Mouse (Mus musculus) kidney, postnatal 36 days (tissue): Measurements from ENCODE around the gene Rbm24.

ENCODE experiments used
- DNase-seq, 2 experiments: peaks; one replicate each; pipeline ENCODE4 v3.0.0; 2021 to 2022; ENCODE audit warnings: mixed read lengths in 2 of 2

Rbm24 gene

DNA sequence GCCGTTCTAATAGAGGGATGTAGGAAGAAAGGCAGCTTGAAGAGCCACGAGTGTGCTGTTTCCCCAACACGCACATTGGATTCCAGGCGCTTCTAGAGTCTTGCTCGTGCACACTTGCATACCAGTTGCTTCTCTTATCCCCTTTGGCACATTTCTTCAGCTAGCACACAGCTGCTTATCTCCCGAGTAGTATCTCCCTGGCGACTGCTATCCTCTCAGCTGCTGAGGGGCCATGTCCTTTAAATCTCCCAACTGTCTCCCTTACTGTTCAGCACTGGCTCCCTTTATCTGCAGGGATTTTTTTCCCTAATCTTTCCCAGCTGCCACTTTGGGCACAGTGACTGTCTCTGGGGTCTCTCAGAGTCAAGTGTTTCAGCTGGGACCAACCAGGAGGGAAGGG is 25.8 kb downstream of the Rbm24 start:
- DNase-seq: no peak

DNA sequence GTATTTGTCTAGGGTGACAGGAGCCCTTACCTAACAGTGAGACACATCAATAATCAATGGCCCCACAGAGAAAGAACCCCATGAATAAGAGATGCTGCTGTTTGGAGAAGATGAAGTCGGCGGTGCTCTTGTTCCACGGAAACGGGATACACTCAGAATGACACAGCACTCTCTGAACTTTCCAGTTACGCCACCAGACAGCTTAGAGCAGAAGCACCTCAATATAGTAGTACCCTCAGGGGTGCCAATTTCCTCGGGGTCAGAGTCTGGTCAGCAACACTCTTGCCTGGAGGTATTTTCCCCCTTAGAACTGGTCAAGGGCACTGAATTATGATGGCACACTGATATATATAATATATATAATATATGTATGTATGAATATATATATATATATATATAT is 27.8 kb downstream of the Rbm24 start:
- DNase-seq: no peak

DNA sequence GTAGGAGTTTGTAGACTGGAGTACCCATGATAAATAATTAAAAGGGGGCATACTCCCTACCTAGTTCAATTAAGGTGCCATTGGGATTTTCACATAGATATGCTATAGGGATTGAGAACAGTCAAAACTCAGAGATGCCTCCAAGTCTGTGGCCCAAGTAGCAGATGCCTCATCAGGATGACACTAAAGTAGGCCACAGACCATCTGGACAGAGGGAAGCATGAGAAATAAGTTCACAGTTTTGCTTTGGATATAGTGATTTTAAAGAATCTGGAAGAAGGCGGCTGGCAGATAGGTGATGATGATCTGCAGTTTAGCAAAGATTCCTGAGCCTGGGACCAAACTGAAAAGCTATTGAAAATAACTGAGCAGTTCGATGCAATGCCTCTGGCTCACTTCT is 30.0 kb downstream of the Rbm24 start:
- DNase-seq: no peak

DNA sequence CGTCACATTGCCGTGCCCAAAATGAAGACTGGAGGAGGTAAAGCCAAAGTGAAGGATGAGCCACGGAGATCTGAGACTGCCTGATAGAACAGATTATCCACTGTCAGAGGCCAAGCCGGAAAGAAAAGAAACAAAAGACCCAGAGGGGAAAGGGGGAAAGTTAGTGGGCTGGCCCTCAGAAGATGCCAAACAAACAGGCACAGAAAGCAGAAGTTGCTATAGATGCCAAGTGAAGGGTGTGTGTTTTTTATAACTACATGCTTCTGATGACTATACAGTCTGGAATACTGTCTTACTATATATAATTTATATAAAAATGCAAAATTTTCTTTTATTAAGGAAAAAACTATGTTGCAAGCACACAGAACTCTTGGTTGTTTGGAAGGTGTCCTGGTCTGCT is 31.7 kb downstream of the Rbm24 start:
- no peak for DNase-seq

DNA sequence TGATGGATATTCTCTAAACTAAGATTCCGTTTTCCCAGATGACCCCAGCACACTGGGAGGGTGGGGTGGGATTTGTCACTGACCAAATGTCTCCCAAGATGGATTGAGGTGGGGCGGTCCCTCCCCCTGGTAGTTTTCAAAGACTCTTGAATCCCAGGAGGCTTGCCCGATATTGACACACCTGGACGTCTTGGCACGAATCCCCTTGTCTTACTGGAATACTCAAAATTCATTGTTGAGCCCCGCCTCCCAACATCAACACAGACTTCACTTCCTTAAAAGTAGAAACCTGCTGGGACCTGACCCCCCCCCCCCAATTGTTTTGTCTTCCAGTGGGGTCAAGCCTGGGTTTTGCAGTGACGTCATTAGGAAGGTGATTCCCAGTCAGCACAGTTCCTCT is 32.4 kb downstream of the Rbm24 start:
- DNase-seq: no peak

DNA sequence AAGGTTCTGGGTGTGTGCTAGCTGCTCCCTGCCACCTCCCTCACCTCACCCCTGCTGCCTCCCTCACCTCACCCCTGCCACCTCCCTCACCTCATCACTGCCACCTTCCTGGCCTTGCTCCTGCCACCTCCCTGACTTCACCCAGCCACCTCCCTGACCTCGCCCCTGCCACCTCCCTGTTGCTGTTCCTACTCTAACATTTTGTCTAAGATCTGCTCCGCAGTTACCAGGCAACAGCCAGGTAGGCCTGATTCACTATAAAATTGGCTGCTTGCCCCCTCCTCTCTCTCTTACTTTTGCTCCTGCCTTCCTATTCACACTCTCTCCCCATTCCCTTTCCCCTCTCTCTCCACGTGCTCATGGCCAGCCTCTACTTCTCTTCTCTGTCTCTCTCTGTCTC is 33.3 kb downstream of the Rbm24 start:
- no peak for DNase-seq

DNA sequence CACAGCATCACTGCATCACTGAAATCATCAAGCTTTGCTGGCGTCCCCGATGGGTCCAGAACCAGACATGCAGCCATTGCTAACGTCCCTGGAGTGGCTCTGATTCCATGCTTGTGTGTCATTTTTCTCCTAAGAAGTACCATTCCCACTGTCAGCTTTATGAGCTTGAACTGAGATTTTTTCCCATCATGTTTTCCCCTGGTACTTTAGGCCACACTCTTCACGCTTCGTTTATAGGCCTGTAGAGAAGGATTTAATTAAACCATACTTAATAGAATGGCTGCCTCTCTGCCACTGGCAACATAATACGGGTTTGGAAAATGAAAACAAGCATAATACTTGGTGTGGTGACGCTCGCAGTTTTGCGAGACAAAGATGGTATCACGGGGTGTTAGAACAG is 41.3 kb downstream of the Rbm24 start:
- no peak for DNase-seq

DNA sequence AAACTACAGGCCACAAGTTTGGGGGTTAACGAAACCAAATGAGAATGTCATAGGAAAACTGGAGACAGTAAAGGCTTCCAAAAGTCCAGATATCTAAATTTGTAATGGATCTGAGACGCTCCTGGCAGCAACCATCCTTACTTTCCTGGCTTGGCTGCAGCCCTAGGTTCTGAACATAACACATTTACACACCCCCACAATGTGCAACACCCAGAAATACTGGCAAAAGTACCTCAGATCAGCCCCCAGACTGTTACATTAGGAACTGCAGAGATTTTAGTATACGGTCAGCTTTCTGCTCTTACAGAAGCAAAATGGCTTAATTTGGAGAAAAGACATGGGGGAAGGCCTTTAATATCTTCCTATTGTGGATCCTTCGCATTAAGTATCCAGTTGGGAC is 44.0 kb downstream of the Rbm24 start:
- no peak for DNase-seq

DNA sequence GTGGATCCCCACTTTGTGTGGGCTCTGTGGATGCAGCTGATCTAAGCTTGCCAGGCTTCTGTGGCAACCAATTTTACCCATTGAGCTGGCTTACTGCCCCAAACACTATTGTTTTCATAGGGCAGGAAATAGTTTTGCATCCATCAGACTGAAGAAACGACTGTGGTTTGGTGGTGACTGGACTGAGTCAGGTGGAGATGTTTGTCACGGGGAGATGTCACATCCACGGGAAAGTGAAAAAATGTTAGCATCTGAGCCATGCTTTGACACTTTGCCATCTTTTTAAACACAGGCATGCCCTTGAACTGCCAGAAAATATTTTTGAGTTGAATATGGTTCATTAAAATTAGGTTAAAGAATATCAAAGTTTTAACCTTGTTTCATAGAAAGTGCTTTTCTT is 45.5 kb downstream of the Rbm24 start:
- DNase-seq: no peak

DNA sequence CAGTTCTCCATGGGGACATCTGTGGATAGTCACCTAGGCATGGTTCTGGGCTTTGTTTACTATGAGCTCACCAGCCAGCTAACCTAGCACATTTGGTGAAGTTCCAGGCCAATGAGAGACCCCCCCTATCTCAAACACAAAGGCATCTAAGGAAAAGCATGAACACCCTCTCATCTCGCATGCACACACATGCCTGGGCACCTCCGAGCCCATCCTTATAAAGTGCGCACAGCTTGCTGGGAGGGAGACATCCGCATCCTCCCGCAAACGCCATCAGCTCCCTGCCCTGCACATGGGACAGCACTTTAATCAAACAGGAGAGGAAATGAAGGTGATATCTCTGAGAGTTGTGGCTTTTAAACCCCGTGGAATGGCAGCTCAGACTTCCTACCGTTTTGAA is 50.0 kb downstream of the Rbm24 start:
- DNase-seq: no peak

DNA sequence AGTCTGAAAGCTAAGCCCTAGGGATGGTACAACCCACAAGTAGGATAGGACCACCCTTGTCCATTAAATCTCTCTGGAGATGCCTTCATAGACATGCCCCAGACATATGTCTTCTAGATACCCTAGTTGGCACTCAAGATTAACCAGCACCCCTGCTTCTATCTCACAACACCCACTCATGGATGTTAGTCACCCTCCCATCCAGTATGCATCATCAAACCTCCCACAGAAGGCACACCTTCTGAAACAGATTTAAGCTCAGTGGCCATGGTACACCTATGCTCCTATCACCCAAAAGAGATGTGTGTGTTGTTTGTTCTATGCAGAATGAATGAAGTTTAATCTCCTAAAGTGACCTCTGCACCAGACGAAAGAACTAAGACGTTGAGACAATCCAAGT is 51.3 kb downstream of the Rbm24 start:
- no peak for DNase-seq
